Mouse (Mus musculus) effector memory CD4-positive, alpha-beta T cell, adult 7 months (primary cell): Measurements from ENCODE around the gene Zfp940. TPM values are rescaled to one million over a fixed set of nuclear protein-coding genes. Genes with fewer than 3 reads are reported as not detected.

ENCODE experiments used
- polyA plus RNA-seq: library from polyadenylated mRNA; unstranded; fragments of 100-300 nt; shearing (Covaris generic); gene quantifications from one replicate; pipeline ENCODE4 v1.2.1, GENCODE M21; 2017

The Zfp940 gene
- 2.2 TPM for polyA plus RNA-seq

GRCm38 (mm10) chr7:29853219-29853842 is at the start of gene Zfp940:
TSS of gene Zfp940 (minus strand) at chr7:29853669.

GRCm38 (mm10) chr7:29859532-29860517 is 6.4 kb upstream of the Zfp940 start, which contains the start of gene Zfp420:
TSS of gene Zfp420 (plus strand) at chr7:29859979.

GRCm38 (mm10) chr7:29815910-29816429 is 37.5 kb downstream of the Zfp940 start, which contains the start of gene Zfp790:
TSS of gene Zfp790 (plus strand) at chr7:29816114.

GRCm38 (mm10) chr7:29783871-29784551 is 69.5 kb downstream of the Zfp940 start, which contains the start of gene Zfp30:
TSS of gene Zfp30 (plus strand) at chr7:29783998.

Other genes with a start within 250 kb of the Zfp940 start
- 0.71 TPM for gene Catsperg2, start 126.6 kb downstream of the Zfp940 start, polyA plus RNA-seq
- gene Zfp84, start 85.1 kb downstream of the Zfp940 start, polyA plus RNA-seq, result 13.7 TPM
- 0.48 TPM for gene Zfp30, start 69.7 kb downstream of the Zfp940 start, polyA plus RNA-seq
- 5.9 TPM for gene Zfp790, start 37.6 kb downstream of the Zfp940 start, polyA plus RNA-seq
- gene Zfp420, start 6.3 kb upstream of the Zfp940 start, polyA plus RNA-seq, result 8.0 TPM
- gene Zfp27, start 52.9 kb upstream of the Zfp940 start, polyA plus RNA-seq, result 2.9 TPM
- 1.00 TPM for gene Zfp383, start 54.6 kb upstream of the Zfp940 start, polyA plus RNA-seq
- gene Zfp74, start 100.4 kb upstream of the Zfp940 start, polyA plus RNA-seq, result 2.2 TPM
- 5.7 TPM for gene Zfp568, start 130.3 kb upstream of the Zfp940 start, polyA plus RNA-seq
- gene Zfp14, start 197.7 kb upstream of the Zfp940 start, polyA plus RNA-seq, result 2.1 TPM
- 7.4 TPM for gene Zfp82, start 219.2 kb upstream of the Zfp940 start, polyA plus RNA-seq
- gene Gm26920, start 236.7 kb upstream of the Zfp940 start, polyA plus RNA-seq, result not detected
- 6.2 TPM for gene Zfp566, start 236.9 kb upstream of the Zfp940 start, polyA plus RNA-seq
- 66.9 TPM for gene Zfp260, start 241.1 kb upstream of the Zfp940 start, polyA plus RNA-seq